Mouse (Mus musculus) CD4-positive, CD25-positive, alpha-beta regulatory T cell, adult 9 weeks (primary cell): ENCODE data around the gene Pkp2. TPM values are rescaled to one million over a fixed set of nuclear protein-coding genes. Genes with fewer than 3 reads are reported as not detected.

ENCODE experiments used
- polyA plus RNA-seq: library from polyadenylated mRNA; unstranded; fragments of 100-300 nt; shearing (Covaris generic); gene quantifications from one replicate; pipeline ENCODE4 v1.2.1, GENCODE M21; 2017

Gene Pkp2
- not detected for polyA plus RNA-seq

DNA sequence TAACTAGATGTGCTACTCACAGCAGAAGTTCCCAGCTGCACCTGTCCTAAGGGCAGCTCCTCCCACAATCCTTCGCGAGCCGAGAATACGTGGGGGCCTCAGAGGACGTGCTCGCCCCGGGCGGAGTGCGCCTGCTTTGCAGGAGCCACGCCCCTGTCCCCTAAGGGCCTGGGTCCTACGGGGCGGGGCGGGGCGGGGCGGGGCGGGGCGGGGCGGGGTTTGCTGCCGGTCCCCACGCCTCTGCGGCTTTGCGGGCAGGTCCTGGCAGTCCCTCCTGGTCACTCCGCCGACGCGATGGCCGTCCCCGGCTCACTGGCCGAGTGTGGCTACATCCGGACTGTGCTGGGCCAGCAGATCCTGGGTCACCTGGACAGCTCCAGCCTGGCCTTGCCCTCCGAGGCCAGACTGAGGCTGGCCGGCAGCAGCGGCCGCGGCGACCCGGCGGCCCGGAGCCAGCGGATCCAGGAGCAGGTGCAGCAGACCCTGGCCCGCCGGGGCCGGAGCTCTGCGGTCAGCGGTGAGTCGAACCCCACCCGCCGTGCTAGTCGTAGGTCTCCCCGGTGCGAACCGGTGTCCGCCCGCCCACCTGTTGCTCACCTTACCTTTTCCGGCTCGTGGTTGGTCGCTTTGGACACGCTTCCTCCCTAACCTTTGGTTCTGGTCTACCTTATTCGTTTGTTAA, at the start of gene Pkp2:
TSS of gene Pkp2 (plus strand) at position 240 of the 682 bp plus-strand sequence.

DNA sequence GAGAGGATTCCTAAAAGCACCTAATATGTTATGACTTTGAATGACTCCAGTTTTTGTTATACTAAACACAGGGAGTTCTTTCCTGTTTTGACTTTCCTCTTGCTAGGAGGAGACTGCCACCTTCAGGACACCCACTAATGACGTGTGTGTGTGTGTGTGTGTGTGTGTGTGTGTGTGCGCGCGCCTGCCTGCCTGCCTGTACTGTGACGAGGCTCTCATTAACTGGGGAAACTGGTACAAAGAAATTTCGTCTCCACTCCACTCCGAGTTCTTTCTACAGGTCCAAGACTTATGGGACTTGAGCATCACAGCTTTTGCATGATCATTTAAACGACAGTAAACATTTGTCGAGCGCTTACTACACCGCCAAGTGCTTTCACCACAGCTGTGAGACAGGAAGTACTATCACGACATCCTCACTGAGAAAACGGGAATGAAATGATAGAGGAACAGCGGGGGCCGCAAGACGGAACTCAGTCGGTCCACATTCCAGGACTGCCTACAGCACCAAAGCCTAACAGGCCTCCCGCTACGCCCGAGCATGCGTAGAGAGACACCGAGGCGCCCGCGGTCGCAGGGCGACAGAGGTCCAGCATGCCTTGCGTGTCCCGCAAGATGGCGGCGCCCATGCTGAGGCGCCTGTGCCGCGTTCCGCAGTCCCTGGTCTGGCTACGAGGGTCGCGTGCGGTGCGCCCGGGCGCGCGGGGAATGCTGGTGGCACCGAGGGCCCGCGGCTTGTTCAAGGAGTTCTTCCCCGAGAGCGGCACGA, 89.4 kb downstream of the Pkp2 start, which contains the start of gene Yars2:
TSS of gene Yars2 (plus strand) at position 597 of the 769 bp plus-strand sequence.

Other genes starting within 250 kb of the Pkp2 start
- gene Yars2, start 89.6 kb downstream of the Pkp2 start, polyA plus RNA-seq = 4.4 TPM
- gene Dnm1l, start 145.6 kb downstream of the Pkp2 start, polyA plus RNA-seq = 67.3 TPM